Mouse (Mus musculus): Measurements from ENCODE around the gene Mphosph6. TPM values are rescaled to one million over a fixed set of nuclear protein-coding genes. Genes with fewer than 3 reads are reported as not detected.

The Mphosph6 gene
- 28.8 and 32.0 TPM in 2 replicates for polyA plus RNA-seq (2011; ENCODE audit: insufficient read depth, insufficient read length, low replicate concordance, missing spikeins)

DNA sequence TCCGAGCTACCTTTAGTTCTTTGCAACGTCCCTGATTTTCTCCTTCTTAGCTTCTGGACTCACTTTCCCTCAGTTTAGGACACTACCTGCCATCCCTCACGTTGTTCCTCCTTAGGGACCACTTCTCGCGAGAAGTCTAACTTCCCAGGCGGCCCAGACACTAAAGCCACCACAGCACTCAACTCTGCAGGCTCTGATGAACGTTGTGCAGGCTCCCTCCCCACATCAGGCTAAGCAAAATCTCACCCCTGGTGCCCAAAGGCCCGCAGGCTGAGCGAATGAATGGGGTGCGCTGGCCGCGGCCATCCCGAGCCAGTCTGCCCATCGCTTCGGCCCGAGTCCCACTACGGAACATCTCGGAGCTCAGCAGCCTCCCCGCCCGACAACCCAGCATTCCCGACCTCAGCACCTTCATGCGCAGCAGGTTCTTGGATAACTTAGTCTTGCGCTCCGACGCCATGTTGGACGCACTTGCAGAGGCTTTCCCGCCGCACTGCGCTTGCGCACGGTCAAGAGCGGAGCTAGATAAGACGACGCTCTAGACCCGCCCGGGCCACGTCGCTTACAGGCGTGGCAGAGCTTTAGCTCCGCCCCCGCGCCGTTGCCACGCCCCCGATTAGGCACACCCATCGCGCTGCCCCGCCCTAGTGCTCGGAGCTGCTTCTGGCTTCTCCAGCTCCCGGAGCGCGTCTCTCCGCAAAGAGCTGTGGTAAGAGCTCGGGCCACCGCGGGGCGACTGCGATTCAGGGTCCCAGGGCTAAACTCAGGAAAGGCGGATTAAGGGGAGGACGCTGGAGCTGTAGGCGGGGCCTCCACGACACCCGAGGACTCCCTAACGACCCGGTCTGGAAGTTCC lies at the start of gene Mphosph6:
TSS of gene Mphosph6 (minus strand) at position 501 of the 856 bp plus-strand sequence.
- Histone ChIP-seq H3K4me1 (ENCODE audit: control insufficient read depth, insufficient read depth, low read length) (peaks cover 2% of the 10 kb centered on the region; the same call in 1 of the 2 replicates), H3K4me3 (replicated peaks; ENCODE audit: control insufficient read depth, low read depth, low read length) (peak within 1 kb of the TSS; percentile 84), H3K27ac (ENCODE audit: control insufficient read depth, insufficient read depth, low read depth, low read length, poor library complexity) (peak within 1 kb of the TSS; percentile 8; the same call in 1 of the 2 replicates)
- TF ChIP-seq POLR2A (IDR thresholded peaks at IDR 0.05; ENCODE audit: borderline replicate concordance, control insufficient read depth, low read depth, low read length) (peak; percentile 80; the same call in 1 of the 2 replicates), CTCF (IDR thresholded peaks at IDR 0.05; ENCODE audit: control insufficient read depth, insufficient read depth, low read length) (no peak)
- under 1% methylated on average over 65 of the region's 65 CpGs for WGBS

DNA sequence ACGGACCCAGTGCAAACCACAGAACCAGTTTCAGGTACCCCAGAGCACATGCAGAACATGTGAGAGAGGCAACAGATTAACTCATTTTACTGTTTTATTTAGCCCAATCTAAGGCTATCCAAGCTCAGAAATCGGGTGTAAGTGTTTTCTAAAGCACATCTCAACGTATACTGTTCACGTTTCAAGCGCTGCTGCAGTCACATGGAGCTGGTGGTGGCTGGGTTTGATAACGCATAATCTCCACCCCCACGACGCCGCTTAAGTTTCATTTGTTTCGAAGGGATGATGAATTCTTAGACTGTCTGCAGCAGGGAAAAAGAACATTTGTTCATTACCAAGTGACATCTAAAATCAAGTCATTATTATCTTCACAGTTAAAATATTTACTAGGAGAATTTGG lies 48.7 kb upstream of the Mphosph6 start:
- 78% methylated on average over 10 of the region's 10 CpGs for WGBS
- H3K27ac ChIP-seq (ENCODE audit: control insufficient read depth, insufficient read depth, low read depth, low read length, poor library complexity) = no peak overlapping the region
- no peak overlapping the region for H3K4me3 ChIP-seq (replicated peaks; ENCODE audit: control insufficient read depth, low read depth, low read length)
- TF ChIP-seq POLR2A (IDR thresholded peaks at IDR 0.05; ENCODE audit: borderline replicate concordance, control insufficient read depth, low read depth, low read length) (no peak), CTCF (IDR thresholded peaks at IDR 0.05; ENCODE audit: control insufficient read depth, insufficient read depth, low read length) (no peak)
- no peaks in the 10 kb centered on the region; the same call in 1 of the 2 replicates for H3K4me1 ChIP-seq (ENCODE audit: control insufficient read depth, insufficient read depth, low read length)

DNA sequence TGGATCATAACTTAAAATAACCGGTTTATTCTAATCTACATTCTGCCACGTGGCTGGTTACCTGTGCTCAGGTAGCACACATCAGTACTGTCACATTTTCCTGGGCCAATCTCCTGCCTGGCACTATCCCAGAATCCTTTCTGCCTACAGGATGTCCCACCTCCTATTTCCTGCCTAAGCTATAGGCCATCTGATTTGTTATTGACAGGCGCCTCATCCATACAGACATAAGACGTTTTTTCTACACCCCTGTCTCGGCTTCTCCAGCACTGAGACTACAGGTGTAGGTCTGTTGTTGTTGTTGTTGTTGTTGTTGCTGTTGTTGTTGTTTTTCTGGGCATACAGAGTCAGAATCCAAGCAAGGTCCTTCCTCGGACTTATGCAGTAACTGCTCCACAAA lies 46.1 kb upstream of the Mphosph6 start:
- Histone ChIP-seq H3K27ac (ENCODE audit: control insufficient read depth, insufficient read depth, low read depth, low read length, poor library complexity) (no peak overlapping the region), H3K4me1 (ENCODE audit: control insufficient read depth, insufficient read depth, low read length) (no peaks in the 10 kb centered on the region; the same call in 1 of the 2 replicates), H3K4me3 (replicated peaks; ENCODE audit: control insufficient read depth, low read depth, low read length) (no peak overlapping the region)
- 84% methylated on average over 6 of the region's 6 CpGs for WGBS
- TF ChIP-seq CTCF (IDR thresholded peaks at IDR 0.05; ENCODE audit: control insufficient read depth, insufficient read depth, low read length) (no peak), POLR2A (IDR thresholded peaks at IDR 0.05; ENCODE audit: borderline replicate concordance, control insufficient read depth, low read depth, low read length) (no peak)

DNA sequence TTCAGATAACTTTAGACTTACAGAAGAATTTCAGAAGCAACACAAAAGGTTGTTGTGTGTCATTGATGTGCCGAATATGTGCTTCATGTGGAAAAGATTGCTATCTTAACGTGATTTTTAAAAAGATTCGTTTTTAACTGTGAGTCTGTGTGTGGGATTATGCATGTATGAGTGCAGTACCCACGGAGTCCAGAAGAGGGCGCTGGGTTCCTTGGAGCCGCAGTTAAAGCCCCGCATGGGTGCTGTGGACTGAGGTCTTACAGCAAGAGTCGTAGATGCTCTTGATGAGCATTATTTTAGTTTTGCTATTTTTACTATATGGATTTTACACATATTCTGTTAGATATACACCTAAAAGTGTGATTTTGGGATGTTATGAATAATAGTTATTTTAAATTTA lies 42.0 kb upstream of the Mphosph6 start:
- Histone ChIP-seq H3K27ac (ENCODE audit: control insufficient read depth, insufficient read depth, low read depth, low read length, poor library complexity) (no peak overlapping the region), H3K4me1 (ENCODE audit: control insufficient read depth, insufficient read depth, low read length) (no peaks in the 10 kb centered on the region), H3K4me3 (replicated peaks; ENCODE audit: control insufficient read depth, low read depth, low read length) (no peak overlapping the region)
- TF ChIP-seq CTCF (IDR thresholded peaks at IDR 0.05; ENCODE audit: control insufficient read depth, insufficient read depth, low read length) = no peak
- TF ChIP-seq POLR2A (IDR thresholded peaks at IDR 0.05; ENCODE audit: borderline replicate concordance, control insufficient read depth, low read depth, low read length) = no peak
- WGBS = 78% methylated on average over 8 of the region's 8 CpGs

DNA sequence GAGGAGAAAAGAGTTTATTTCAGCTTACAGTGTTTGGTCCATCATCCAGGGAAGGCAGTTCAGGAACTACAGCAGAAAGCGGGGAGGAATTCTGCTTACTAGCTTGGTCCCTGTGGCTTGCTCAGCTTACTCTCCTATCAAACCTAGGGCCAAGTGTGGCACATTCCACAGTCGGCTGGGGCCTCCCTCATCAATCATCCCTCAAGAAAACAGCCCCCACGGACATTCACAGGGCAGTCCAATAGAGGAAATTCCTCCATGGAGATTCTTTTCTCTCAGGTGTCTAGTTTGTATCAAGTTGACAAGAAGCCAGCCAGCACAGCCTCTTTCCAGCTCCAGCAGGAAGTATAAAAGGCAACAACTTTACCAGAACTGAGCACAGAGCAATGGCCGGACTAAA lies 11.8 kb upstream of the Mphosph6 start:
- no peaks in the 10 kb centered on the region for H3K4me1 ChIP-seq (ENCODE audit: control insufficient read depth, insufficient read depth, low read length)
- no peak for TF ChIP-seq POLR2A (IDR thresholded peaks at IDR 0.05; ENCODE audit: borderline replicate concordance, control insufficient read depth, low read depth, low read length)
- TF ChIP-seq CTCF (IDR thresholded peaks at IDR 0.05; ENCODE audit: control insufficient read depth, insufficient read depth, low read length) = no peak
- H3K27ac ChIP-seq (ENCODE audit: control insufficient read depth, insufficient read depth, low read depth, low read length, poor library complexity) = no peak overlapping the region
- 56% methylated on average over 4 of the region's 4 CpGs for WGBS
- H3K4me3 ChIP-seq (replicated peaks; ENCODE audit: control insufficient read depth, low read depth, low read length) = no peak overlapping the region

DNA sequence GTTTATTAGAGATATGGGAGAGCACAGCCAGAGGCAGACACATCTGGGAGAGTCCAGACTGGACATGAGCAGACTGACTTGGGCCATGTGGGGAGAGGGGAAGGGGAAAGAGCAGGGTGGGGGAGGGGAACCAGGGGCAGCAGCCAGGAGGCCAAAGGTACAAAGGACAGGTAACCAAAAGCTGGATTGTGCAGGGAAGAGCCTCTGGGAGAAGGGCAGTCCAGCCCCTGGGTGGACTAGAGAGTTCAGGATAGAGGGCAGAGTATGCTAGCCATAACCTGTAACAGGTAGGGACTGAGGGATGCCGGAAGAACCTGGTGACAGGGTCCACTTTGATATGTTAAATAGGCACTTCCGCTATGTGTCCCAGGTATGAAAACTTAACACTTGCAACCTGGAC lies 8.9 kb upstream of the Mphosph6 start:
- Histone ChIP-seq H3K4me1 (ENCODE audit: control insufficient read depth, insufficient read depth, low read length) (no peaks in the 10 kb centered on the region), H3K4me3 (replicated peaks; ENCODE audit: control insufficient read depth, low read depth, low read length) (no peak overlapping the region), H3K27ac (ENCODE audit: control insufficient read depth, insufficient read depth, low read depth, low read length, poor library complexity) (no peak overlapping the region)
- WGBS = 93% methylated on average over 2 of the region's 2 CpGs
- TF ChIP-seq CTCF (IDR thresholded peaks at IDR 0.05; ENCODE audit: control insufficient read depth, insufficient read depth, low read length) (no peak), POLR2A (IDR thresholded peaks at IDR 0.05; ENCODE audit: borderline replicate concordance, control insufficient read depth, low read depth, low read length) (no peak)

DNA sequence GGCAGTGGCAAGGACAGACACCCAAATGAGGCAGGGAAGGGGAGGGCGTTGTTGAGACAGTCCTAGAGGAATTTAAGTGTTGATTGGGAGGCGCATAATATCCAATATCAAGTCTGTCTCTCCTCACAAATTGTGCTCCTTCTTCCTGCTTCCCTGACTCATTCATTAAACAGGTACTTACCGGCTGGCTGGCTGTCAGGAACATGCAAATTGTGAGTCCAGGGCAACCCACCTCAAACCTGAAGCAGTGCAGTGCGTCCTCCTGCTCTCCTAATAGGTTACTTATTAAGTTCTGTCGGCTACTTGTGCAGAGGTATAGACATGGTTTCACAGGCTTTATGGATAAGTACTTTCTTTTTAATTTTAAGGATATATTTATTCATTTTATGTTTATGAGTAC lies 3.7 kb upstream of the Mphosph6 start:
- H3K27ac ChIP-seq (ENCODE audit: control insufficient read depth, insufficient read depth, low read depth, low read length, poor library complexity) = no peak overlapping the region
- no peak overlapping the region for H3K4me3 ChIP-seq (replicated peaks; ENCODE audit: control insufficient read depth, low read depth, low read length)
- WGBS = 75% methylated on average over 5 of the region's 5 CpGs
- peaks cover 2% of the 10 kb centered on the region; the same call in 1 of the 2 replicates for H3K4me1 ChIP-seq (ENCODE audit: control insufficient read depth, insufficient read depth, low read length)
- no peak for TF ChIP-seq CTCF (IDR thresholded peaks at IDR 0.05; ENCODE audit: control insufficient read depth, insufficient read depth, low read length)
- TF ChIP-seq POLR2A (IDR thresholded peaks at IDR 0.05; ENCODE audit: borderline replicate concordance, control insufficient read depth, low read depth, low read length) = no peak

DNA sequence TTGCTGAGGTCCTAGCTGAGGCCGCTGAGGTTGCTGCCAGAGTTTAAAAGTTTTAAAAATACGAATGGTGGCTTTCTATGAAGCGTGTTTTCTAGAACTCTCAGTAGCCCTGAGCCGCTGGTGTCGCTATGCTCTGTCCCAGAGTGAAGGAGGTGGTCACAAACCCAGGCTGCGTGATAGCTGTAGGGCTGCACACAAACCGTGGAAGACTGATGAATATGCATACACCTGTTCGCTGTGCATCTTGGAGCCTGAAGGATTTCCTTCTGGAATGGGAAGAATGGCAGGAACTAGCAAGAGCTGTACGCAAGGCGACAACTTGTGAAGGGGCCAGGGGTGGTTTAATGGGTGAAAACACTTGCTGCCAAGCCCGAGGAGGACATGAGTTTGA lies 551 bp upstream of the Mphosph6 start:
- TF ChIP-seq CTCF (IDR thresholded peaks at IDR 0.05; ENCODE audit: control insufficient read depth, insufficient read depth, low read length) (no peak), POLR2A (IDR thresholded peaks at IDR 0.05; ENCODE audit: borderline replicate concordance, control insufficient read depth, low read depth, low read length) (no peak)
- H3K4me3 ChIP-seq (replicated peaks; ENCODE audit: control insufficient read depth, low read depth, low read length) = peak overlapping the region; percentile 84
- 2% methylated on average over 11 of the region's 11 CpGs for WGBS
- H3K27ac ChIP-seq (ENCODE audit: control insufficient read depth, insufficient read depth, low read depth, low read length, poor library complexity) = 0 out of 2 replicates have a peak overlapping the region, but pooled peaks have one; percentile 8
- peaks cover 2% of the 10 kb centered on the region; the same call in 1 of the 2 replicates for H3K4me1 ChIP-seq (ENCODE audit: control insufficient read depth, insufficient read depth, low read length)

All from bone marrow, adult 2 months (tissue).